Mouse (Mus musculus) liver, embryonic 11.5 days (tissue): Measurements from ENCODE around the gene Thy1. TPM values are rescaled to one million over a fixed set of nuclear protein-coding genes. Genes with fewer than 3 reads are reported as not detected.

Experiments used
- polyA plus RNA-seq: library from polyadenylated mRNA; unstranded; fragments of >200 nt; fragmentation: Nextera tagmentation; extraction: Ambion mirVana; gene quantifications from 2 replicates; pipeline ENCODE4 v1.2.1, GENCODE M21; 2014

The Thy1 gene
- polyA plus RNA-seq, 1 experiment from 2014 or later: 0.18 TPM

Other genes starting within 250 kb of the Thy1 start
- 4.4 and 7.7 TPM in 2 replicates for gene Usp2, start 23.6 kb downstream of the Thy1 start, polyA plus RNA-seq
- 0.14 TPM in 1 of 2 replicates, not detected in the other for gene Mfrp, start 58.3 kb downstream of the Thy1 start, polyA plus RNA-seq
- gene C1qtnf5, start 63.9 kb downstream of the Thy1 start, polyA plus RNA-seq: 0.13 and 0.26 TPM in 2 replicates
- not detected in 2 replicates for gene Gm49380, start 70.1 kb downstream of the Thy1 start, polyA plus RNA-seq
- 61.1 and 62.3 TPM in 2 replicates for gene Rnf26, start 70.1 kb downstream of the Thy1 start, polyA plus RNA-seq
- 12.0 and 13.0 TPM in 2 replicates for gene Mcam, start 91.1 kb downstream of the Thy1 start, polyA plus RNA-seq
- gene Cbl, start 190.7 kb downstream of the Thy1 start, polyA plus RNA-seq: 12.0 and 12.7 TPM in 2 replicates
- gene Ccdc153, start 197.3 kb downstream of the Thy1 start, polyA plus RNA-seq: not detected in 2 replicates
- gene Pdzd3, start 208.1 kb downstream of the Thy1 start, polyA plus RNA-seq: 0.10 TPM in 1 of 2 replicates, not detected in the other
- 4.3 and 4.9 TPM in 2 replicates for gene Nlrx1, start 225.2 kb downstream of the Thy1 start, polyA plus RNA-seq
- 11.6 and 13.8 TPM in 2 replicates for gene Abcg4, start 245.2 kb downstream of the Thy1 start, polyA plus RNA-seq